In the genomic region with DNA sequence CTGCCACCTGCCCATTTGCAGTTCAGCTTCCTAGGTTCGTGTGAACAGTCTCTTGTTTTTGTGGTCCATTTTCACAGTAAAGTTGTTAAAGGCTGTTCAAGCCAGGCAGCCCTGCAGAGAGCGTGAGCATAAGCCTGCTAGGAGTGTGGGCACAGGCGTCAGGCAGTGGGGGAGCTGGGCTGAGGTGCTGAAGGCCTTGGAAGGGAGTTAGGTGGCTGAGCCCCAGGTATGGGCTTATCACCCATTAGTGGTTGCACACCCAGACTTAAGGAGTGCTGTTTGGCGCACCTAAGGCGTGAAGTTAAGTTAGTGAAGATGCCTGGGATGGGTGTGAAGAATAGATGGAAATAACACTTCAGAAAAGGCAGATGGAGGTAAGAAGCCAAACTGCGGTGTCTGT, we compare ENCODE assay signal across 28 mouse cellular contexts.
DNase-seq lines count a peak whose midpoint lies in the region; ATAC-seq and TF ChIP-seq lines count a peak whose summit lies in the region.
"Had no signal": no experiment of that assay in that cellular context is flagged by ENCODE, and none has a peak within 500 bp of the region (broad histone marks: within the 10 kb centered on the region; RNA-seq: fewer than 3 reads in every experiment).

No protein-coding gene starts in this region.

- H3K4me1 ChIP-seq in heart, adult 2 months (ENCODE audit: control insufficient read depth, insufficient read depth, low read length) = peaks cover 24% of the 10 kb centered on the region
- peaks cover 23% of the 10 kb centered on the region for H3K4me1 ChIP-seq in heart, embryonic 15.5 days (replicated peaks)
- H3K4me1 ChIP-seq: liver, embryonic 12.5 days had no signal

- H3K4me2 ChIP-seq in heart, embryonic 15.5 days = no peak overlapping the region
- H3K4me2 ChIP-seq: embryonic facial prominence, embryonic 12.5 days; hindbrain, embryonic 12.5 days; intestine, embryonic 15.5 days; liver, embryonic 12.5 days; midbrain, embryonic 11.5 days had no signal

- TF ChIP-seq EP300 in heart, adult 2 months (IDR thresholded peaks at IDR 0.05; ENCODE audit: insufficient read depth, low read depth, low read length) = no peak

- H3K9me3 ChIP-seq in heart, embryonic 15.5 days (replicated peaks) = no peaks in the 10 kb centered on the region
- H3K9me3 ChIP-seq: embryonic facial prominence, embryonic 12.5 days; hindbrain, embryonic 12.5 days; intestine, embryonic 15.5 days; liver, embryonic 12.5 days had no signal

- H3K36me3 ChIP-seq in heart, adult 2 months (ENCODE audit: control insufficient read depth, insufficient read depth, low read length) = peaks cover 26% of the 10 kb centered on the region
- no peaks in the 10 kb centered on the region for H3K36me3 ChIP-seq in heart, embryonic 15.5 days
- H3K36me3 ChIP-seq: embryonic facial prominence, embryonic 12.5 days; hindbrain, embryonic 12.5 days; intestine, embryonic 15.5 days; liver, embryonic 12.5 days had no signal

- ATAC-seq in cerebellum, adult (ENCODE audit: insufficient number of reproducible peaks, low FRiP score, low TSS enrichment) = peak; percentile 29; the same call in 1 of the 2 replicates
- no peak for ATAC-seq in heart, embryonic 15.5 days (replicated peaks; ENCODE audit: insufficient number of reproducible peaks, insufficient read depth, low FRiP score, low read depth)
- ATAC-seq: forebrain, embryonic 14.5 days; hindbrain, postnatal 0 days; intestine, embryonic 15.5 days; liver, embryonic 12.5 days; liver, postnatal 0 days; midbrain, embryonic 16.5 days had no signal

- DNase-seq in cerebellum, postnatal 4 days (ENCODE audit: low spot score in 2 of 2) = no peak
- DNase-seq in heart, adult 2 months = no peak
- no peak for DNase-seq in heart, adult 9 months (ENCODE audit: low spot score in 2 of 2)
- no peak for DNase-seq in heart, postnatal 25 days (ENCODE audit: low spot score)
- DNase-seq in right cerebral cortex, adult 18-20 months = peak; percentile 19
- no peak for DNase-seq in right cerebral cortex, postnatal 14 days
- DNase-seq: adrenal gland, adult 8-10 months; cerebellum, adult 11 months; cerebellum, adult 9-10 months; cerebellum, postnatal 36 days; embryo, embryonic 11 days; gastrocnemius, postnatal 25 days; kidney, adult 8-10 months; kidney, postnatal 4 days; liver, postnatal 0 days; lung, postnatal 36 days had no signal

- H3K27me3 ChIP-seq in heart, adult 2 months (ENCODE audit: control insufficient read depth, insufficient read depth, low read length) = no peaks in the 10 kb centered on the region
- no peaks in the 10 kb centered on the region for H3K27me3 ChIP-seq in heart, embryonic 15.5 days
- H3K27me3 ChIP-seq: CH12.LX; embryonic facial prominence, embryonic 12.5 days; hindbrain, embryonic 12.5 days; intestine, embryonic 15.5 days; liver, embryonic 12.5 days had no signal

- H3K27ac ChIP-seq in heart, adult 2 months = peak overlapping the region; percentile 60
- peak overlapping the region; percentile 58; the same call in 1 of the 2 replicates for H3K27ac ChIP-seq in heart, embryonic 15.5 days
- H3K27ac ChIP-seq: embryonic facial prominence, embryonic 12.5 days; hindbrain, embryonic 12.5 days; intestine, embryonic 15.5 days; kidney, postnatal 0 days; liver, embryonic 12.5 days had no signal

- H3K9ac ChIP-seq in heart, adult 2 months (ENCODE audit: low read depth, low read length) = no peak overlapping the region
- H3K9ac ChIP-seq in heart, embryonic 15.5 days = no peak overlapping the region
- H3K9ac ChIP-seq: embryonic facial prominence, embryonic 12.5 days; hindbrain, embryonic 12.5 days; intestine, embryonic 15.5 days; liver, embryonic 12.5 days; liver, postnatal 0 days had no signal

- TF ChIP-seq CTCF in heart, adult 2 months (IDR thresholded peaks at IDR 0.05) = no peak

- intact Hi-C loops in heart, adult 2 months (cut with DNase I) = loop anchor here (10.0 kb wide), 1 partner anchor 133 kb away; a partner anchor contains a TSS
- intact Hi-C loops in heart, postnatal 25 days (cut with DNase I) = loop anchor here (5.0 kb wide), 1 partner anchor 46 kb away; no protein-coding TSS in a partner anchor

- 76% methylated on average over 6 of the region's 6 CpGs for WGBS in heart, adult 2 months
- 65% methylated on average over 6 of the region's 6 CpGs for WGBS in heart, embryonic 15.5 days

- no peak overlapping the region for H3K4me3 ChIP-seq in heart, adult 2 months
- no peak overlapping the region for H3K4me3 ChIP-seq in heart, embryonic 15.5 days
- H3K4me3 ChIP-seq: embryonic facial prominence, embryonic 12.5 days; hindbrain, embryonic 12.5 days; intestine, embryonic 15.5 days; liver, embryonic 12.5 days had no signal

- peaks cover 4% of the 10 kb centered on the region for H3K79me2 ChIP-seq in heart, adult 2 months (replicated peaks; ENCODE audit: control insufficient read depth, insufficient read depth, low read length)

- no peak for TF ChIP-seq POLR2A in heart, adult 2 months (IDR thresholded peaks at IDR 0.05; ENCODE audit: insufficient read depth, low read depth, low read length)
